Mouse (Mus musculus) cerebellum, adult 2 months (tissue): ENCODE measurements around the gene Cebpa.

Experiments
- CTCF ChIP-seq: fragments of 200-500 bp; IDR thresholded peaks from 2 replicates; pipeline ENCODE4 v1.5.1; 2011; ENCODE audit warnings: low read depth, mild to moderate bottlenecking, control low read depth, low read length, moderate library complexity, borderline replicate concordance; ENCODE audit not compliant: insufficient read depth
- POLR2A ChIP-seq: fragments of 200-500 bp; IDR thresholded peaks from 2 replicates; pipeline ENCODE4 v1.6.1; 2011; ENCODE audit warnings: low read length, control low read depth, borderline replicate concordance; ENCODE audit not compliant: insufficient read depth

- TF ChIP-seq CTCF: no peak
- TF ChIP-seq POLR2A: no peak
Measured at GRCm38 (mm10) chr7:35117761-35118098, 1.4 kb upstream of the Cebpa start.
